Mouse (Mus musculus): ENCODE data around the gene Slc25a13.

GRCm38 (mm10) chr6:6191596-6192337, 25.2 kb downstream of the Slc25a13 start:
- TF ChIP-seq POLR2A (IDR thresholded peaks at IDR 0.05; ENCODE audit: low read depth, low read length) (no peak), CTCF (IDR thresholded peaks at IDR 0.05; ENCODE audit: extremely low read depth, insufficient read length, insufficient replicate concordance, low read depth, low read length) (no peak)

Data from small intestine, adult 2 months (tissue).